Mouse (Mus musculus) cerebellum, adult 18-20 months (tissue): ENCODE data around the gene Krtap28-10.
A peak's percentile ranks its signal among the peaks of the same experiment; 100 is the strongest.

Experiments used
- DNase-seq, 2 experiments: peaks; one replicate each; pipeline ENCODE4 v3.0.0; 2021

Gene Krtap28-10

GRCm38 (mm10) chr1:83042380-83042779 is at the start of gene Krtap28-10:
Krtap28-10 (minus strand) TSS chr1:83042480.
- DNase-seq = no peak

GRCm38 (mm10) chr1:83091268-83091667 is 49.0 kb upstream of the Krtap28-10 start:
- DNase-seq = no peak

GRCm38 (mm10) chr1:83084790-83085189 is 42.5 kb upstream of the Krtap28-10 start:
- DNase-seq = no peak

- no peak for DNase-seq
Observed at GRCm38 (mm10) chr1:83077016-83077415, 34.7 kb upstream of the Krtap28-10 start.

GRCm38 (mm10) chr1:83076190-83076917 is 34.1 kb upstream of the Krtap28-10 start:
- peak; percentile 11 for DNase-seq

- no peak for DNase-seq
Observed at GRCm38 (mm10) chr1:83075526-83076189, 33.4 kb upstream of the Krtap28-10 start.

GRCm38 (mm10) chr1:83067205-83067604 is 24.9 kb upstream of the Krtap28-10 start:
- no peak for DNase-seq

GRCm38 (mm10) chr1:83066577-83066976 is 24.3 kb upstream of the Krtap28-10 start:
- no peak for DNase-seq

- DNase-seq = peak in 1 of 2 experiments; percentile 31
Observed at GRCm38 (mm10) chr1:83064851-83065250, 22.6 kb upstream of the Krtap28-10 start.

GRCm38 (mm10) chr1:83060643-83061042 is 18.4 kb upstream of the Krtap28-10 start, which contains the start of gene Krtap28-13:
Krtap28-13 (plus strand) TSS chr1:83060930.
- no peak for DNase-seq

GRCm38 (mm10) chr1:83059278-83059677 is 17.0 kb upstream of the Krtap28-10 start, which contains the start of gene A030005K14Rik:
A030005K14Rik (minus strand) TSS chr1:83059378.
- DNase-seq = no peak

- no peak for DNase-seq
Observed at GRCm38 (mm10) chr1:83058481-83058880, 16.2 kb upstream of the Krtap28-10 start.

- DNase-seq = no peak
Observed at GRCm38 (mm10) chr1:83044882-83045427, 2.7 kb upstream of the Krtap28-10 start, which contains the start of gene Gm47969. Gm47969 (plus strand) TSS chr1:83044932.

GRCm38 (mm10) chr1:83039080-83039479 is 3.2 kb downstream of the Krtap28-10 start:
- no peak for DNase-seq

- peak; percentile 29 to 30 for DNase-seq
Observed at GRCm38 (mm10) chr1:83038109-83038672, 4.1 kb downstream of the Krtap28-10 start, which contains the start of gene Slc19a3. Slc19a3 (minus strand) TSS chr1:83038448.

GRCm38 (mm10) chr1:83036892-83037667 is 5.2 kb downstream of the Krtap28-10 start:
- no peak for DNase-seq

- no peak for DNase-seq
Observed at GRCm38 (mm10) chr1:83034509-83034908, 7.8 kb downstream of the Krtap28-10 start.

GRCm38 (mm10) chr1:83032508-83032907 is 9.8 kb downstream of the Krtap28-10 start:
- no peak for DNase-seq

- no peak for DNase-seq
Observed at GRCm38 (mm10) chr1:83031950-83032349, 10.3 kb downstream of the Krtap28-10 start.

GRCm38 (mm10) chr1:83016556-83016955 is 25.7 kb downstream of the Krtap28-10 start:
- DNase-seq = no peak

- DNase-seq = no peak
Observed at GRCm38 (mm10) chr1:83015329-83015879, 26.9 kb downstream of the Krtap28-10 start.

GRCm38 (mm10) chr1:83014477-83014876 is 27.8 kb downstream of the Krtap28-10 start:
- DNase-seq = no peak
